Mouse (Mus musculus) CD4-positive, CD25-positive, alpha-beta regulatory T cell, adult 2 months (primary cell): ENCODE results near the gene Pinlyp.
A peak's percentile ranks its signal among the peaks of the same experiment; 100 is the strongest.

ENCODE experiments used
- DNase-seq: peaks from one replicate; pipeline ENCODE4 v3.0.0-alpha.2; 2012; ENCODE audit warnings: low read depth, low spot score

The Pinlyp gene

GRCm38 (mm10) chr7:24546068-24546614, at the start of gene Pinlyp, which contains the start of gene Xrcc1:
Gene Pinlyp (minus strand): TSS chr7:24546118.
Gene Xrcc1 (plus strand): TSS chr7:24546289.
- DNase-seq = no peak

- no peak for DNase-seq
Measured at GRCm38 (mm10) chr7:24595464-24595863, 49.5 kb upstream of the Pinlyp start.

- DNase-seq = no peak
Measured at GRCm38 (mm10) chr7:24594309-24594803, 48.4 kb upstream of the Pinlyp start.

GRCm38 (mm10) chr7:24593621-24594308, 47.8 kb upstream of the Pinlyp start:
- peak; percentile 83 for DNase-seq

- no peak for DNase-seq
Measured at GRCm38 (mm10) chr7:24592781-24593180, 46.9 kb upstream of the Pinlyp start.

- no peak for DNase-seq
Measured at GRCm38 (mm10) chr7:24592163-24592562, 46.2 kb upstream of the Pinlyp start.

GRCm38 (mm10) chr7:24591735-24592134, 45.8 kb upstream of the Pinlyp start:
- DNase-seq = no peak

GRCm38 (mm10) chr7:24588336-24588735, 42.4 kb upstream of the Pinlyp start:
- no peak for DNase-seq

- DNase-seq = peak; percentile 48
Measured at GRCm38 (mm10) chr7:24587330-24588105, 41.6 kb upstream of the Pinlyp start, which contains the start of the genes Ethe1 and Zfp575. Gene Ethe1 (plus strand): TSS chr7:24587543. Gene Zfp575 (minus strand): TSS chr7:24587641.

- DNase-seq = no peak
Measured at GRCm38 (mm10) chr7:24586828-24587227, 40.9 kb upstream of the Pinlyp start.

- DNase-seq = no peak
Measured at GRCm38 (mm10) chr7:24585995-24586394, 40.1 kb upstream of the Pinlyp start.

GRCm38 (mm10) chr7:24584876-24585275, 39.0 kb upstream of the Pinlyp start:
- DNase-seq = no peak

GRCm38 (mm10) chr7:24577811-24578210, 31.9 kb upstream of the Pinlyp start:
- no peak for DNase-seq

- DNase-seq = no peak
Measured at GRCm38 (mm10) chr7:24574224-24574796, 28.4 kb upstream of the Pinlyp start.

GRCm38 (mm10) chr7:24572455-24572854, 26.5 kb upstream of the Pinlyp start:
- DNase-seq = peak; percentile 28

GRCm38 (mm10) chr7:24571071-24571470, 25.2 kb upstream of the Pinlyp start:
- no peak for DNase-seq

GRCm38 (mm10) chr7:24568512-24568911, 22.6 kb upstream of the Pinlyp start:
- no peak for DNase-seq

- DNase-seq = no peak
Measured at GRCm38 (mm10) chr7:24566206-24566605, 20.3 kb upstream of the Pinlyp start.

GRCm38 (mm10) chr7:24565627-24566026, 19.7 kb upstream of the Pinlyp start:
- DNase-seq = no peak

GRCm38 (mm10) chr7:24564607-24565265, 18.8 kb upstream of the Pinlyp start:
- peak; percentile 87 for DNase-seq

GRCm38 (mm10) chr7:24563837-24564206, 17.9 kb upstream of the Pinlyp start:
- no peak for DNase-seq
